Mouse (Mus musculus): Measurements from ENCODE around the gene Kctd2. TPM values are rescaled to one million over a fixed set of nuclear protein-coding genes. Genes with fewer than 3 reads are reported as not detected.

The Kctd2 gene
- total and polyA plus RNA-seq, 3 experiments, result 6.8 to 14.0 (median 13.7) TPM

DNA sequence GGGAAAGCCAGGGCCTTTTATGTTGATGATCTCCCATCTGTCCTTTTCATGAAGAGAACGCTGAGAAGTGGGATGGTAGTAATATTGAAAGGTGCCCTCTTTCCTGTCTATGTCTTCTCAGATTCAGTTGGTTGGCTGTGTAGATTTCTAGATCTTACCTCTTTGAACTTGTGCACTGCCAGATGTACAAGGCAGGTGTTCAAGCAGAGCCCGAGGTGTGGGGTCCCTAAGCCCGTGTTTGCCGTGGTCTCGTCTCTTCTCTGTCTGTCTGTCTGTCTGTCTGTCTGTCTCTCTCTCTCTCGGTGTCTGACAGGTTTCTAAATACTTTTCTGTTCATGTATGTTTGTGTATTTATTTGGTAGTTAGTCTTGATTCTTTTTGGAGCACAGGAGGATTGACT, 5.7 kb downstream of the Kctd2 start:
- Histone ChIP-seq H3K4me2 (ENCODE audit: insufficient read depth, low read depth, poor library complexity, severe bottlenecking) (no peak overlapping the region), H3K4me3 (replicated peaks in 1 of 3; ENCODE audit: low read depth in 2 of 3, low read length in 2 of 3, poor library complexity in 1 of 3) (no peak overlapping the region), H3K9ac (ENCODE audit: insufficient read depth, low read depth) (no peak overlapping the region), H3K79me2 (replicated peaks; ENCODE audit: control insufficient read depth, extremely low read depth, insufficient read depth, poor library complexity, severe bottlenecking) (no peaks in the 10 kb centered on the region), H3K9me3 (replicated peaks; ENCODE audit: low read length) (no peaks in the 10 kb centered on the region), H3K27ac (ENCODE audit: insufficient read depth, low read depth) (no peak overlapping the region), H3K4me1 (ENCODE audit: control insufficient read depth in 1 of 2, insufficient read depth in 2 of 2) (peaks cover 5 to 28% of the 10 kb centered on the region in 2 experiments), H3K27me3 (replicated peaks) (no peaks in the 10 kb centered on the region), H3K36me3 (replicated peaks in 1 of 2; ENCODE audit: control insufficient read depth in 1 of 2, insufficient read depth in 1 of 2, low read length in 1 of 2) (peaks cover 24 to 77% of the 10 kb centered on the region in 2 experiments)
- DNase-seq (ENCODE audit: extremely low read depth), result no peak
- dilution Hi-C loops (cut with MboI; ENCODE audit: extremely low pct_ligation_motif_present, extremely low pct_unique_long_range_greater_than_20kb, low sequenced_read_pairs) (no loop called here), in situ Hi-C loops (cut with MboI; ENCODE audit: low pct_ligation_motif_present, low pct_unique_long_range_greater_than_20kb, low sequenced_read_pairs) (no loop called here)
- TF ChIP-seq TCF12 (IDR thresholded peaks at IDR 0.05; ENCODE audit: low read depth, low read length), result no peak
- TF ChIP-seq POLR2A (IDR thresholded peaks at IDR 0.05; ENCODE audit: low read depth, low read length), result no peak
- TF ChIP-seq RAD21 (IDR thresholded peaks at IDR 0.05; ENCODE audit: low read depth, low read length), result no peak
- no peak for TF ChIP-seq NELFE (IDR thresholded peaks at IDR 0.05; ENCODE audit: low read depth, low read length)
- TF ChIP-seq JUN (IDR thresholded peaks at IDR 0.05; ENCODE audit: insufficient read depth, low read depth, low read length), result no peak
- TF ChIP-seq BHLHE40 (IDR thresholded peaks at IDR 0.05; ENCODE audit: low read depth, low read length), result no peak
- no peak for TF ChIP-seq NRF1 (IDR thresholded peaks at IDR 0.05; ENCODE audit: low read depth, low read length)
- TF ChIP-seq E2F4 (IDR thresholded peaks at IDR 0.05; ENCODE audit: insufficient replicate concordance, low read depth, low read length), result no peak
- TF ChIP-seq SIN3A (IDR thresholded peaks at IDR 0.05; ENCODE audit: low read length), result no peak
- TF ChIP-seq USF2 (conservative IDR thresholded peaks at IDR 0.05; ENCODE audit: low read depth, low read length), result no peak
- no peak for TF ChIP-seq ELF1 (IDR thresholded peaks at IDR 0.05; ENCODE audit: low read depth, low read length)
- TF ChIP-seq MXI1 (IDR thresholded peaks at IDR 0.05; ENCODE audit: low read depth, low read length), result no peak
- no peak for TF ChIP-seq EP300 (IDR thresholded peaks at IDR 0.05; ENCODE audit: low read length)
- no peak for TF ChIP-seq MAX (IDR thresholded peaks at IDR 0.05; ENCODE audit: low read length)

DNA sequence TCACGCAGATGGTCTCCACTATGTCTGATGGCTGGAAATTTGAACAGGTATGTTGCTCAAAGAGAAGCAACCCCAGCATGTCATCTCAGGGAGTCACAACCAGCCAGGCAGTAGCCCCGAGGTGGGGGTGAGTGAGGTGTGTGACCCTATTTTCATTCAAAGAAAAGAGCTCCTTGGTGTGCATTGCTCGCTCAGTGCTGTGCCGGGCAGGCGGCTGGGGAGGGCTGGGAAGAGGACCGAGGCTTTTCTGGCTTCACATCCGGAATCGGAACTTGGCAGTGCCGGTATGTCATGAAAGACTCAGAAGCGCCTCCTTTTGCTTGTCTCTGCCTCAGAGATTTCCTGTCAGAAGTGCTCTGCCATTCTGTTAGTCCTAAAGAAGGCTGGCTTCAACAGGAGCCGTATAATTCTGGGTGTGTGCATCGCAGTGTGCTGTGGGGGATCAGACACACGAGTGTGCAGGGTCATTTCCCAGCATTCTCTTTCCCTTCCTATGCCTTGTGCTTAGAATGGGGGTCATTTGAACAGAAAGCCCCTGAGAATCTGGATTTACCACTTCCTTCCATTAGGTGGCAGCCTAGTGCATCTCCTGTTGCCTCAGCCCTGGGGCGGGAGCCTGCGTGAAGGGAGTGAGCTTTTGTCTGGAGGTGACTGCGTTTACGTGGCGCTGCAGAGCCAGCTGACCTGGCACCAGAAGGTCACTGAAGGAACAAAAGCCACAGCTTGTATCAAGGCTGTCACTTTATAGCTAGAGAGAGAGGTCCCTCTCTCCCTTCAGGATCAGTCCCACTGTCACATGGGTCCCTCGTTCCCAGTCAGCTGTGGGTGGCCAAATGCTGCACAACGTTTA, 7.8 kb downstream of the Kctd2 start:
- H3K4me2 ChIP-seq (ENCODE audit: insufficient read depth, low read depth, poor library complexity, severe bottlenecking), result no peak overlapping the region
- H3K9ac ChIP-seq (ENCODE audit: insufficient read depth, low read depth), result no peak overlapping the region
- H3K79me2 ChIP-seq (replicated peaks; ENCODE audit: control insufficient read depth, extremely low read depth, insufficient read depth, poor library complexity, severe bottlenecking), result no peaks in the 10 kb centered on the region
- H3K4me3 ChIP-seq (replicated peaks in 1 of 3; ENCODE audit: low read depth in 2 of 3, low read length in 2 of 3, poor library complexity in 1 of 3), result no peak overlapping the region
- no peaks in the 10 kb centered on the region for H3K9me3 ChIP-seq (replicated peaks; ENCODE audit: low read length)
- no peak overlapping the region for H3K27ac ChIP-seq (ENCODE audit: insufficient read depth, low read depth)
- H3K4me1 ChIP-seq (ENCODE audit: control insufficient read depth in 1 of 2, insufficient read depth in 2 of 2), result peaks cover 2 to 8% of the 10 kb centered on the region in 2 experiments; a peak in 3 of 4 replicates
- in situ Hi-C loops (cut with MboI; ENCODE audit: low pct_ligation_motif_present, low pct_unique_long_range_greater_than_20kb, low sequenced_read_pairs) (no loop called here), dilution Hi-C loops (cut with MboI; ENCODE audit: extremely low pct_ligation_motif_present, extremely low pct_unique_long_range_greater_than_20kb, low sequenced_read_pairs) (no loop called here)
- H3K27me3 ChIP-seq (replicated peaks), result no peaks in the 10 kb centered on the region
- H3K36me3 ChIP-seq (replicated peaks in 1 of 2; ENCODE audit: control insufficient read depth in 1 of 2, insufficient read depth in 1 of 2, low read length in 1 of 2), result peaks cover 40 to 88% of the 10 kb centered on the region in 2 experiments
- DNase-seq (ENCODE audit: extremely low read depth), result peak; percentile 80
- TF ChIP-seq JUND (conservative IDR thresholded peaks at IDR 0.05; ENCODE audit: low read depth, low read length) (no peak; the same call in 1 of the 2 replicates), TCF12 (IDR thresholded peaks at IDR 0.05; ENCODE audit: low read depth, low read length) (0 out of 2 replicates have a peak, but pooled peaks have one; percentile 33), EP300 (IDR thresholded peaks at IDR 0.05; ENCODE audit: low read length) (no peak), MXI1 (IDR thresholded peaks at IDR 0.05; ENCODE audit: low read depth, low read length) (no peak; the same call in 1 of the 2 replicates), BHLHE40 (IDR thresholded peaks at IDR 0.05; ENCODE audit: low read depth, low read length) (no peak), PAX5 (IDR thresholded peaks at IDR 0.05; ENCODE audit: low read length) (no peak), NRF1 (IDR thresholded peaks at IDR 0.05; ENCODE audit: low read depth, low read length) (no peak), MAZ (IDR thresholded peaks at IDR 0.05; ENCODE audit: low read depth, low read length) (peak; percentile 72), MAX (IDR thresholded peaks at IDR 0.05; ENCODE audit: low read length) (no peak), USF2 (conservative IDR thresholded peaks at IDR 0.05; ENCODE audit: low read depth, low read length) (no peak), ZMIZ1 (IDR thresholded peaks at IDR 0.05; ENCODE audit: low read depth, low read length) (no peak), ELF1 (IDR thresholded peaks at IDR 0.05; ENCODE audit: low read depth, low read length) (peak; percentile 26; the same call in 1 of the 2 replicates), E2F4 (IDR thresholded peaks at IDR 0.05; ENCODE audit: insufficient replicate concordance, low read depth, low read length) (no peak), GABPA (IDR thresholded peaks at IDR 0.05; ENCODE audit: insufficient replicate concordance, low read depth, low read length) (no peak), MYC (IDR thresholded peaks at IDR 0.05; ENCODE audit: low read depth, low read length) (peak; percentile 47), MEF2A (IDR thresholded peaks at IDR 0.05; ENCODE audit: borderline replicate concordance, low read depth, low read length) (0 out of 2 replicates have a peak, but pooled peaks have one; percentile 17), KAT2A (IDR thresholded peaks at IDR 0.05; ENCODE audit: insufficient replicate concordance, low read length) (no peak), SIN3A (IDR thresholded peaks at IDR 0.05; ENCODE audit: low read length) (peak; percentile 51; the same call in 1 of the 2 replicates), MAFK (IDR thresholded peaks at IDR 0.05; ENCODE audit: insufficient replicate concordance, low read length) (no peak), IRF4 (IDR thresholded peaks at IDR 0.05; ENCODE audit: low read depth, low read length) (peak; percentile 61), CHD1 (IDR thresholded peaks at IDR 0.05; ENCODE audit: low read depth, low read length) (no peak), SMC3 (IDR thresholded peaks at IDR 0.05; ENCODE audit: low read depth, low read length) (peak; percentile 82), POLR2A (IDR thresholded peaks at IDR 0.05; ENCODE audit: low read depth, low read length) (no peak), ETS1 (conservative IDR thresholded peaks at IDR 0.05; ENCODE audit: low read depth, low read length) (peak; percentile 28; the same call in 1 of the 2 replicates), RAD21 (IDR thresholded peaks at IDR 0.05; ENCODE audit: low read depth, low read length) (peak; percentile 70), CTCF (conservative IDR thresholded peaks at IDR 0.05 in 1 of 2, IDR thresholded peaks at IDR 0.05 in 1 of 2; ENCODE audit: low read depth in 2 of 2, low read length in 2 of 2) (peak; percentile 67 to 88)

All from CH12.LX (cell line).